Mouse (Mus musculus) thymus, postnatal 14 days (tissue): Measurements from ENCODE around the gene Rnps1.

Experiments used
- DNase-seq: peaks from one replicate; pipeline ENCODE4 v3.0.0; 2021

Rnps1 gene

GRCm38 (mm10) chr17:24470701-24471527 is 56.5 kb downstream of the Rnps1 start:
- peak; percentile 45 for DNase-seq

- DNase-seq: no peak
Observed at GRCm38 (mm10) chr17:24472512-24472911, 58.1 kb downstream of the Rnps1 start.

- no peak for DNase-seq
Observed at GRCm38 (mm10) chr17:24473612-24474275, 59.4 kb downstream of the Rnps1 start, which contains the start of gene Bricd5. Gene Bricd5 (plus strand): TSS chr17:24473884.

GRCm38 (mm10) chr17:24474557-24474956 is 60.2 kb downstream of the Rnps1 start:
- DNase-seq: no peak
